Mouse (Mus musculus): ENCODE data around the gene Tle4.

GRCm38 (mm10) chr19:14576311-14576710, 21.5 kb downstream of the Tle4 start:
- TF ChIP-seq CTCF (IDR thresholded peaks at IDR 0.05; ENCODE audit: low read depth, low read length) = no peak
- TF ChIP-seq POLR2A (IDR thresholded peaks at IDR 0.05; ENCODE audit: extremely low read depth, insufficient read depth, low read length) = no peak
